Mouse (Mus musculus) spleen, embryonic (tissue): ENCODE data around the gene Csnk1g2.

Source experiments
- CTCF ChIA-PET: fragments of 350-600 bp; sonication (Branson Sonifier 250); formaldehyde crosslinking; loops from one replicate; lab custom pipeline; 2022; lab: Charles Lee

Gene Csnk1g2

DNA sequence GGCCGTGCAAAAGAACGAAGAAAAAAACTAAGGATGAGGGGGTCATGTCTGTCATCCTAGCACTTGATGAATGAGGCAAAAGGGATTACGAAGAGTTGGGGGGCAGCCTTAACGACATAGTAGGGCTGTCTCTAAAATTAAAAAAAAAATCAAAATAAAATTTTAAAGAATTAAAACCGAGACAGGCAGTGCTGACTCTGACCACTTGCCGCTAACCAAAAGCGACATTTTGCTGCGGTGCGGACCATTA is 1.0 kb upstream of the Csnk1g2 start:
- CTCF ChIA-PET: interaction anchor here (3.5 kb wide), 1 partner anchor 10 kb away, joined by 12 read pairs; no protein-coding TSS in a partner anchor

DNA sequence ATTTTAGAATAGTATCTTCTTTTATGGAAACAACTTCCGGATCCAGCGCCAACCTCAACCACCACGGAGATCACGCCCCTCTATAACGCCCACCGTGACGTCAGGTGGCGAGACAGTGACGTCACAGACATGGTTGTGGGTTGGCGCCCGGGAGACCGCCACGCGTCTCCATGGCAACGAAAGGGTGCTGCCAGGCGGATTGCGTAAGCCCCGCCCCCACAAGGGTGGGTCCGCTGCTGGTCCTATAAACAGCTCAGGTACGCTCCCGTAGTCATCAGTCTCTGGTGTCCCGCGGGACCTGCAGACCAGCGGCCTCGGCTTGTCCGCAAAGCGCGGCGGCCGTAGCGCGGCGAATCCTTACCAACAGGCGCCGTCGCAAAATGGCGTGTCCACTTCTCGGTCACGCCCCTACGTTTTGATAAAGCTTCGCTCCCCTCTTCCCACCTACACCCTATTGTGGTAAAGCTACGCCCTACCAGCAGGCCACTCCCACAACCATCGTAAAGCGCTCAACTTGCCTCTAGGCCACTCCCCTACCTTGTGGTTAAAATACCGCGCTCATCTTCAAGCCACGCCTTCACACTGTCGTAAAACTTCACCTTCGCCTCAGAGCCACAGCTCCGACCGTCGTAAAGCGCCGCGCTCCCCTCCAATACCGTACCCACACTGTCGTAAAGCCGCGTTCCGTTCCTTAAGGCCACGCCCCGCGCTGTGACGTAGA is 538 bp upstream of the Csnk1g2 start:
- CTCF ChIA-PET: interaction anchor here (0.9 to 3.5 kb wide), 2 partner anchors 10 to 56 kb away, joined by 3 to 12 read pairs; no protein-coding TSS in a partner anchor

DNA sequence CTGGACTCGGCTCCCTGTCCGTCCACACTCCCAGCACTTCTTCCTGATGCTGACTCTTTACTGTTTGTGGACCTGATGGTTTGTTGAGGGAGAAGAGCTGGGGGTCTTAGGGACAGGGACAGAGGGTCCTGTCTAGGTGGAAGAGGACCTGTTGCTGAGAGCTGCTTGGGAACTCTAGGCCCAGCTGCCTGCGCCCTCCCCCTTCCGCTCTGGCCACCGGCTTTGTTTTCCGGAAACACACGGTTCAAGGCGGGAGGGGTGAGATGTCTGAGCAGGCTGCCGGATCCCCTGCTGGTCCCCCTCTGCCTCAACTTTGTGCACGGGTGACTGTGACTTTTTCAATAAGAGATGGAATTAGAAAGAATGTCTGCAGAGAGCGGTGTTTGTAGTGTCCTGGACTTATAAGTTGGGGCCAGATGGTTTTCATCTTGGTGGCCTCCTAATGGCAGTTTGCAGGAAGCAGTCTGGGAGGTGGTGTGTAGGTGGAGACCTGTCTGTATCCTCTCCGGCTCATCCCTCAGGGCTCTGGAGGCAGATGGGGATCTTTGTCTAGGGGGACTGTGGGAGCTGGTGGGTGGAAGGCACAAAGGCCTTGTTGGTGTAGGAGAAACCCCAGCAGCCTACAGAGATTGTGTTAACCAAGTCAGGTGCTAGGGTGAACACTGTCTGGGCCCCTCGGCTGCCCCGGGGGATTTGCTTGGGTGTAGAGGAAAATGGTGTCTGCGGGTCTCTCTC is 986 bp downstream of the Csnk1g2 start:
- CTCF ChIA-PET: interaction anchor here (1.0 to 3.5 kb wide), 2 partner anchors 12 to 22 kb away, joined by 3 to 12 read pairs; no protein-coding TSS in a partner anchor

DNA sequence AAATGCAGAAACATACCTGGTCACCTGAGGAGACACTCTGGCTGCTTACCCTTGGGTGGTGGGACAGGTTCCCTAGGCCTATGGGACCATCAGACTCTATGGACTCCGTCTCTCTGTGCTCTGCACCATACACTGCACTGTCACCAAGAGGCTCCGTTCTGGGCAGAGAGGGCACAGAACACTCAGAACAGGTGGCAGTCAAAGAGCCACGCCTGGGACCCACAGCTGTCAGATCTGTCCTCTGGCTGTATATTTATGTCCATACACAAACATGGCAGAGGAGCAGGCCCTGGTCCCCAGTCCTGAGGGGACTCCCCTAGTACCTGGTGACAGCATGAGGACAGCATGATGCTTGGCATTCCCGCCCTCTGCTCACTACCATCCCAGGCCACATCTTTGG is 3.1 kb downstream of the Csnk1g2 start:
- CTCF ChIA-PET: no interaction called here

DNA sequence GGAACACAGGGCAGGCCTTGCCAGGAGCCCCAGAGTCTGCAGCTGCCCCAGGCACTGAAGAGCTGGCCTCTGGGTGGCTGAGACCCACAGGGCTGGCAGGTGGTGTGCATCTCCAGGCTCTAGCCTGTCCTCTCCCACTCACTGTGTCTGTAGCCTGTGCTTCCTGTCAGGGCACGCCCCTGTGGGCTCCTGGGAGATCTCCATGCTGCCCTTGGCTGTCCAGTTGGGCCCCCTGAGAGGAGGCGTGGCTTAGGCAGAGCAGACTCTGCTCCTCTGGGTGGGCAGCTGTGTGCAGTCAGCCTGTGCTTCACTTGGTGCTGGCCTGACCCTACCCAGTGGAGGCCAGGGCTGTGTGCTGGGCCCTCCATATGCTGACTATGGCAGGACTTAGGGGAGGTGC is 5.0 kb downstream of the Csnk1g2 start:
- CTCF ChIA-PET: no interaction called here

DNA sequence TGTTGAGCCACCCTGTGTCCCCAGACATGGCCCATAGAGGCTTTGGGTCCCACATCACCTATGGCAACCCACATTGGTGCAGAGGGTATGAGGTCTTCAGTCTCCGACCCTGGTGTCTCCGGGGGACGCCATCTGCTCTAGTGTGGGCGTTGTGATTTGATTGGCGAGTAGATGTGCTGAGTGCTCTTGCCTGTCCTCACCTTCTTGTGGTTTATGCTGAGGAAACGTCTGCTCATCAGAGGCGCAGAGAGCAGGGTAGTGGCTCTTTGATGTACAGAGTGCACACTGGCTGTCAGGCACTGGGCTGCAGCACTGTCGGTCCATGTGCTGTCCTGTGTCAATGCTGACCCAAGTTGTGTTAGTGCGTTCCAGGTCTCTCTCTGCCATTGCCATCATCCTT is 6.3 kb downstream of the Csnk1g2 start:
- CTCF ChIA-PET: interaction anchor here (0.6 to 1.1 kb wide), 2 partner anchors 33 to 63 kb away, joined by 3 to 7 read pairs; no protein-coding TSS in a partner anchor

DNA sequence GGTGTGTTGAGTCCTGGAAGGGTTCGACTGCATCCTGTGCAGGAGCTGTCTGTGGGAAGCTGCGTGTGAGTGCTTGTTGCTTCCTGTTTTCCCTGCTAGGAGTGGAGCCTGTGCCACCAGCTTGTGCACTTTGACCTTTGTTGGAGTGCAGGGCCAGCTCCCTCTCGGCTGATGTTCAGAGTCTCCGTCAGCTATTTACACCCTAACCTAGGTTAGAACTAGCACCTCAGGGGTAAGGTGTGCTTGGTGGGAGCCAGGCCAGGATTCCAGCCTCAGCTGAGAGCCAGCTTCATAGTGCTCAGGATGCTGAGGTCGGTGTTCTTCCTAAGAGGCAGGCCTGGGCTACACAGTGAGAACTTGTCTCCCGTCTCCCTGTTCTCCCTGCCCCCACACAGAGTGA is 12.7 kb downstream of the Csnk1g2 start:
- CTCF ChIA-PET: no interaction called here

DNA sequence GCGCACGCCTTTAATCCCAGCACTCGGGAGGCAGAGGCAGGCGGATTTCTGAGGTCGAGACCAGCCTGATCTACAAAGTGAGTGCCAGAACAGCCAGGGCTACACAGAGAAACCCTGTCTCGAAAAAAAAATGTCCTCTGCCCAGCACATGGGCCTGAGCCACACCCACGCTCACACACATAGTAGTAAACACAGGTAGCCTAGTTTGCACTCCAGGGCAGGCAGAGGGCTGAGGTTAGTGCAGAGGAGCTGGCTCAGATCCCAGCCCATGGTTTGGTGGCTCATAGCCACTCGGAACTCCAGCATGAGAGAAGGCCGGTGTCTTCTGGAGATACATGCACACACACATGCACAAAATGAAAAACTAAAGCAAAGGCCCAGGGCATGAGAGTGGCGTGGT is 24.3 kb downstream of the Csnk1g2 start:
- CTCF ChIA-PET: interaction anchor here (0.6 kb wide), 2 partner anchors 42 to 479 kb away, joined by 4 to 6 read pairs; no protein-coding TSS in a partner anchor

DNA sequence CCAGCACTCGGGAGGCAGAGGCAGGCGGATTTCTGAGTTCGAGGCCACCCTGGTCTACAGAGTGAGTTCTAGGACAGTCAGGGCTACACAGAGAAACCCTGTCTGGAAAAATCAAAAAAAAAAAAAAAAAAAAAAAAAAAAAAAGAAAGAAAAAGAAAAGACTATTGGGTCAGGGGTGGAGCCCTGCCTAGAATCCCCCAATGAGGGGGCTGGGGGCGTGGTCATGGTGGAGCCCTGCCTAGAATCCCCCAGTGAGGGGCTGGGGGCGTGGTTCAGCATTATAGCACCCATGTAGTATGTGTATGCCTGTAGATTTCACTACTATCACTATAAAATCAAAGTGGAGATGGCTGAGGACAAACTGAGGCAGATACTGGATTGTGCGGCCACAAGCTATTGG is 27.3 kb downstream of the Csnk1g2 start:
- CTCF ChIA-PET: interaction anchor here (0.5 to 0.6 kb wide), 2 partner anchors 16 to 69 kb away, joined by 3 read pairs; no protein-coding TSS in a partner anchor

DNA sequence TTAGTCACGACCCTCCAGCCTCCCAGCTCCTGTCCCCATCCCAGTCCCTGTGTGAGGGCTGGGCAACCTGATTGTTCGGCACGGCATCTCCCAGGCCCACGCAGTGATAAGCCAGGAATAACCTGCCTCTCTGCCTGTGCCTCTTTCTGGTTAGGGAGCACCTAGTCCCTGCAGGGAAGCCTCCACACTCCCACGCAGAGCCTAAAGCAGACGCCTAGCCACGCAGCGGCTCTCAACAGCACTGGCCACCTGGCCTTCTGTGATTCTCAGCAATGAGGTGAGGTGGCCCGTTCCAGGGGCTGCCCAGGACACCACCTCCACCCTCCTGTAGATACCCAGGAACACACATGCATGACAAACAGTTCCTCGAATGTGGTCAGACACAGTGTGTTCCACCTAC is 27.8 kb downstream of the Csnk1g2 start:
- CTCF ChIA-PET: interaction anchor here (0.5 to 0.6 kb wide), 2 partner anchors 16 to 70 kb away, joined by 3 read pairs; no protein-coding TSS in a partner anchor

DNA sequence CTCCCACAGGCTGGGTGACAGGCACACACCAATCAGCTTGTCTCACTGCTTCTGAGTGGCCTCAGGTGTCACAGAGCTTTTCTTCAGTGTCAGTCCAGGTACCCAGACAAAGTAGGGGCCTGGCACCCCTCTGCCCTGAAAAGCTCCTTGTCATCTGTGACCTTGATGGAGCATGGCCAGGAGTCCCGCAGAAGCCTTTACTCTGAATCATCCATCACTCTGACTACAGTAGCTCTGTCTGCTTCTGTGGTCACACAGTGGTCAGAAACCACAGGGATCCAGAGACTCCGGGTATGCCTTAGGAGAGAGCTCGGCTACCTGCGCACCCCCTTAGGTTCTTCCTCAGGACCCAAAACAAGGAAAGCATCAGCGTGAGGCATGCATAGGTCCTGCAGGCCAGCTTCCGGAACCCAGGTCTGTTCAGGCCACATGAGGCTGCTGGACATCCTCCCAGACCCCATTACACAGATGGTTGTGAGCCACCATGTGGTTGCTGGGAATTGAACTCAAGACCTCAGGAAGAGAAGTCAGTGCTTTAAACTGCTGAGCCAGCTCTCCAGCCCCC is 30.6 kb downstream of the Csnk1g2 start:
- CTCF ChIA-PET: no interaction called here

DNA sequence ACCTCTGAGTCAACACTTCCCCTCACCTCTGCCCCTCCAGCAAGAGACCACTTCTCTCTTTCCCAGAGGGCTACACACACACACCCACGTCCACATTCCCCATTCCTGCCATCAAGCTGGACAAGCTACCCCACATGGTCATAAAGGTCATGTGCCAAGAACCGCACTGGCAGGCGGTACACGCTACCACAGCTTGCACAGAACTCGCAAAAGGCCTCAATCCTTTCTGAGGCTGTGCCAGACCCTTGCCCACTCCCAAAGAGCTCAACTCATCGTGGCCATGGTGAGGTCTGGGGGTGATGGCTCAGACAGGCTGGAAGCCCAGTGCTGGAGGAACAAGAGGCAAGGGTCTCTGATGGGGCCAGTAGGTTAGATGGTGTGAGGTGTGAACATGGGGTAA is 32.2 kb downstream of the Csnk1g2 start:
- CTCF ChIA-PET: interaction anchor here (0.5 kb wide), 1 partner anchor 20 kb away, joined by 4 read pairs; no protein-coding TSS in a partner anchor

DNA sequence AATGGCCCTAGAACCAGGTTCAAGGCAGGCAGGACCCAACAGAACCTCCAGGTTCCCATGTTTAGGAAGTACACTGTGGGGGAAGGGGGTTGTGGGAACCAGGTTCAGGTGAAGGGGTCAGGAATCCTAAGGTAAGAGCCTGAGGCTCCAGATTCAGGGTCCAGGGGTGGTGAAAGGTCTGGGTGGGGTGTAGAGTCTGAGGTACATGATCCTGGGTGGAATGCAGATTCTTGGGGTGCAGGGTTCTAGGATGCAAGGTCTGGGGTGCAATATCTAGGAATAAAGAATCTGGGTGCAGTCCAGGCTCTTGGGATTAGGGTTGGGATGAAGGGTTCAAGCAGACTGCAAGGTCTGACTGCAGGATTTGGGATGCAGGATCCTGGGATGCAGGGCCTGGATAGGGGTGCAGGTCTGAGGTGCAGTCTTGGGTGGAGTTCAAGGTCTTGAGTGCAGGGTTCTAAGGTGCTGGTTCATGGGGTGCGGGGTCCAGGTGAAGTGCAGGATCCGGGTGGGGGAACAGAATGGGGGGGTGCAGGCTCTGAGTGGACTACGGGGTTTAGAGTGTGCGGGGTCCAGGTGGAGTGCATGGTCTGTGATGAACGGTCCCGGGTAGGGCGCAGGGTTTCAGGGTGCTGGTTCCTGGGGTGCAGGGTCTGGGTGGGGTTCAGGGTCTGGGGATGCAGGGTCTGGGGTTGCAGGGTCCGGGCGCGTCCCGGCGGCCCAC is 32.9 kb downstream of the Csnk1g2 start:
- CTCF ChIA-PET: no interaction called here

DNA sequence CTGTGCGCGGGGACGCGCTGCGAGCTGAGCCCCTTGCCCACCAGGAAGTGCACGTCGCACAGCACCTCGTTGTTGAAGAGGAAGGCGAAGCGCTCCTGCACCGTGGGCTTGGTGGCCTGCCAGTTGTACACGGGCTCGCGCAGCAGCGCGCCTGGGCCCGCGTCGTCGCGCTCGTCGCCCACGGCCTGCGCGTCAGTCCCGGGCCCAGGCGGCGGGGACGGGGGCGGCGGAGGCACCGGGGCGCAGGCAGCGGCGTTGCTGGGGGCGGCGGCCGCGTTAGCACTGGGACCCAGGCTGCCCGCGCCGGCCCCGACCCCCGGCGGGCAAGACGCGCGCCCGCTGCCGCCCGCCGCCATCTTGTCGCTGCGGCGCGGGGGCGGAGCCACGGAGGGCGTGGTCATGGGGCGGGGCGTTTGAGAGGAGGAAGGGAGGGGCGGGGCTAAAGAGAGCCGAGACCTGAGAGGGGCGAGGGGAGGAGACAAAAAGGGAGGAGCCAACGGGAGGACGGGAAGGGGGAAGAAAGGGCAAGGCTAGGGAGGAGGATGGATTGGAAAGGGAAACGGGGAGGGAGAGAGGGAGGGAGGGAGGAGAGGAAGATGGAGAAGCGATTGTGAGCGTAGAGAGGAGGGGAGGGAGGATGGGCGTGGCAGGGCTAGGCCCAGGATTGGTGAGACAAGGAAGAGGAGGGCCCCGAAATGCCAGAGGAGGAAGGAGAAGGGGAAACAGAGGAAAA is 33.7 kb downstream of the Csnk1g2 start:
- CTCF ChIA-PET: no interaction called here

DNA sequence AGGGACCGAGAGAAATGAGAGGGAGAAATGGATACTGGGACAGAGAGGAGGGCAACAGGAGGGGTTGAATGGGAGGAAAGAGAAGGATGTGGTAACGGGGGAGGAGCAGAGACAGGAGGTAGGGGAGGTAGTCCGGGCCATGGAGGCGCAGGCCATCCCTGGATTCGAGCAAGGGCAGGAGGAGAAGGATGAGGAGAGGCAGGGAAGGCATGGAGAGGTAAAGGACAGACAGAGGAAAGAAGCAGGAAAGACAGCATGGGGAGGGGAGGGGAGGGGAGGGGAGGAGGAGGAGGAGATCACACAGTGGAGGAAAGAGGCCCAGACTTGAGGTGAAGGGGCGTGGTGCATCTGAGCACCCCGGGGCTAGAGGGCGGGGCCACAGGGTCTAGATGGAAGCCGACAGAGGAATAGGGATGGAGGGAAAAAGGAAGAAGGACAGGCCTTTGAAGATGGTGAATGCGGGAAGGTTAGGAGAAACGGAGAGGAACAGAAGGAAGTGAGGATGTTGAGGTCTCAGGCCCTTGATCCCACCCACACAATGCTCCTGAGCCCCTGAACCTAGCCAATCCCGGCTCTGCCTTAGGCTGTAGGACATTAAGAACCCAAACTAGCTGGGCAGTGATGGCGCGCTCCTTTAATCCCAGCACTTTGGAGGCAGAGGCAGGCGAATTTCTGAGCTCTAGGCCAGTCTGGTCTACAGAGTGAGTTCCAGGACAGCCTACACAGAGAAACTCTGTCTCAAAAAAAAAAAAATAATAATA is 34.4 kb downstream of the Csnk1g2 start, which contains the start of gene Btbd2:
TSS of gene Btbd2 (minus strand) at position 209 of the 761 bp plus-strand sequence.
- CTCF ChIA-PET: interaction anchor here (0.8 kb wide), 1 partner anchor 13 kb away, joined by 4 read pairs; no protein-coding TSS in a partner anchor

DNA sequence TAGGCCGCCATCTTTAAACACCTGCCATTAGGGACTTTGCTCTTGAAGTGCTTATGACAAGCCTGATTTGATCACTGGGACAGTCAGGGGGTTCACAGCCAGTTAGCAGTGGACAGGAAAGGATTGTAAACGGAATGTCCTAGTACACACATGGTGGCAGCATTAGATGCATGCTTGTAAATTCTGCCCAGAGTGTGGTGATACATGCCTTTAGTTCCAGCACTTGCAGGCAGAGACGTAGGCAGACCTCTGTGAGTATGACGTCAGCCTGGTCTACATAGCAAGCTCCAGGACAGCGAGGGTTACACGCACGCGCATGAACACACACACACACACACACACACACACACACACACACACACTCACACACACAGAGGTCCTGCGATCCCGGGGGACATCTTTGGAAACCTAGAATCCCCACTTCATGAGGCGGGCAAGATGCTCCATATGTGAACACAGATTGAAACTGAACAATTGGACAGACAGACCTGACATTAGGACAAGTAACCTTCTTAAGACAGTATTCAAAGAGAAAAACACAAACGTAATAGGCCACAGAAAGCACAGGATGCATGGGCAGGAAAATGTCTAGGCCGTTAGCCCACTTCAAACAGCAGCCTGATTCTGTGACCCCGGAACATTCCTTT is 35.7 kb downstream of the Csnk1g2 start:
- CTCF ChIA-PET: interaction anchor here (0.8 to 1.0 kb wide), 3 partner anchors 11 to 96 kb away, joined by 3 to 4 read pairs (median 3); no protein-coding TSS in a partner anchor

DNA sequence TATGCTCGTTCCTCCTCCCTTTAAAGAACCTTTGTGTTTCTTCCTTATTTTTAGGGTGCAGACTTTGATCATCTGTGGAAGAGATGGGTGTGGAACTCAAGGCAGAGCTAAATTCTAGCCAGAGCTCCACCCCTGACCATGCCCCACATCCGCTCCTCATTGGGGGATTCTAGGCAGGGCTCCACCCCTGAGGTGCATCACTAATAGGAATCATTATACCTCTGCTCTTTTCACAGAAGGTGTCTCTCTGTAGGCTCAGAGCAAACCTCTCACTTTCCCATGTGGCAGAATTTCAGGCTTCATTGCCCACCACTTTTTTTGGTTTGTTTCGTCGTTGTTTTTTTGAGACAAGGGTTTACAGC is 36.2 kb downstream of the Csnk1g2 start:
- CTCF ChIA-PET: interaction anchor here (1.0 to 3.2 kb wide), 3 partner anchors 10 to 93 kb away, joined by 3 to 26 read pairs (median 3); no protein-coding TSS in a partner anchor

DNA sequence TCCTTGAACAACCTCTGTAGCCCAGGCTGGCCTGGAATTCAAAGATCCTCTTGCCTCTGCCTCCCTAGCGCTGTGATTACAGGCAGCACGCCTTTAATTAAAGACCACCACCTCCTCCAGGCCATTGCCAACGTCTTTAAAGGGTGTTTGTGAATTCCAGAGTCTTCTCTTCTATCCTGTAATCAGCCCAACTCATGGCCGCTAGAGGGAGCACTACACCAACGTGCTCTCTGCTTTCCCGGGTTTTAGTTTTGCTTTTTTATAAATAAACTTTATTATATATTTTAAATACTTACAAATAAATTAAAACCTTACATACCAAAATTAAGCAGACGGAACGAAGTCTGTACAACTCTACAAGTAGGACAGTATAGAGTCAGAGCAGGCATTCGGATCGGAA is 36.6 kb downstream of the Csnk1g2 start:
- CTCF ChIA-PET: interaction anchor here (1.0 to 3.2 kb wide), 3 partner anchors 10 to 93 kb away, joined by 3 to 26 read pairs (median 3); no protein-coding TSS in a partner anchor

DNA sequence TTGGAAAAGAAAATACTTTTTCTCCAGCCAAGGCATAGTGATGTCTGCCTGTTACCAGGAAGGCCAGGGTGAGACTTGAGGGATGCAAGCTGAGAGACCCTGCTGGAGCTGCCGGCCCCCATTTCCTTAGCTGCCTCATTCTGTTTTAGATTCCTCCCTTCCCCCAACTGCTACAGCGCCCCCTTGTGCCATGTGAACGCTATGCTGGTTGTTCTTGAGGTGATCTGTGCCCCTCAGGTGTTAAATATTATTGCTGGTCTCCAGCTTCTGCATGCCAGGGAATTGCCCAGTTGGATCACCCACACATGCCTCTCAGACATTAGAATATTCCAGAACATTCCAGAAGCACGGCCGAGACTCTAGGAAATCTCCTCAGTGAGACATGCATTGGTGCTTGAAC is 38.5 kb downstream of the Csnk1g2 start:
- CTCF ChIA-PET: interaction anchor here (0.7 to 3.2 kb wide), 4 partner anchors 14 to 100 kb away, joined by 3 to 26 read pairs (median 5); partner anchors contain the start of gene Mknk2
